In genomic region chr3:9335580-9335979, GRCm38 (mm10) we compare ENCODE assay signal across 15 mouse cellular contexts.
"Had no signal": no experiment of that assay in that cellular context is flagged by ENCODE, and none has a peak within 500 bp of the region (broad histone marks: within the 10 kb centered on the region; RNA-seq: fewer than 3 reads in every experiment).

No protein-coding gene starts in this region.

- H3K36me3 ChIP-seq: neural tube, embryonic 13.5 days; neural tube, embryonic 15.5 days; stomach, embryonic 15.5 days had no signal

- H3K27me3 ChIP-seq: neural tube, embryonic 15.5 days; stomach, embryonic 15.5 days had no signal

- H3K9ac ChIP-seq: neural tube, embryonic 13.5 days; neural tube, embryonic 15.5 days; stomach, embryonic 15.5 days had no signal

- H3K27ac ChIP-seq: neural tube, embryonic 13.5 days; neural tube, embryonic 15.5 days; stomach, embryonic 15.5 days; stomach, postnatal 0 days had no signal

- H3K4me3 ChIP-seq: neural tube, embryonic 13.5 days; neural tube, embryonic 15.5 days; stomach, embryonic 15.5 days had no signal

- H3K9me3 ChIP-seq: neural tube, embryonic 13.5 days; neural tube, embryonic 15.5 days; stomach, embryonic 15.5 days had no signal

- DNase-seq: right cerebral cortex, adult 18-20 months; right cerebral cortex, postnatal 14 days; right cerebral cortex, postnatal 25 days; right cerebral cortex, postnatal 4 days; spleen, adult 18-20 months; thymus, adult 18-20 months; thymus, adult 2 months; thymus, postnatal 14 days; thymus, postnatal 25 days; thymus, postnatal 36 days; thymus, postnatal 4 days had no signal
